In genomic region chr1:170647971-170648514, GRCm38 (mm10) we compare ENCODE assay signal across 20 mouse cellular contexts. TPM values are rescaled to one million over a fixed set of nuclear protein-coding genes. Genes with fewer than 3 reads are reported as not detected.
A peak's percentile ranks its signal among the peaks of the same experiment; 100 is the strongest.
DNase-seq lines count a peak whose midpoint lies in the region; ATAC-seq and TF ChIP-seq lines count a peak whose summit lies in the region.
"Had no signal": no experiment of that assay in that cellular context is flagged by ENCODE, and none has a peak within 500 bp of the region (broad histone marks: within the 10 kb centered on the region; RNA-seq: fewer than 3 reads in every experiment).

No protein-coding gene starts in this region.

- peak overlapping the region; percentile 51; the same call in 1 of the 2 replicates for H3K27ac ChIP-seq in gastrocnemius, adult 2 months
- H3K27ac ChIP-seq in heart, embryonic 14.5 days (replicated peaks in 1 of 2; ENCODE audit: control insufficient read depth in 1 of 2, insufficient read depth in 1 of 2, low read depth in 2 of 2, low read length in 2 of 2): peak overlapping the region; percentile 3 to 31; a peak in 2 of 4 replicates
- peak overlapping the region; percentile 6 for H3K27ac ChIP-seq in heart, embryonic 15.5 days
- H3K27ac ChIP-seq in limb, embryonic 14.5 days (replicated peaks; ENCODE audit: low read depth, low read length): no peak overlapping the region
- H3K27ac ChIP-seq: embryonic facial prominence, embryonic 12.5 days; limb, embryonic 15.5 days; midbrain, embryonic 13.5 days; neural tube, embryonic 13.5 days had no signal

- H3K9ac ChIP-seq in heart, embryonic 14.5 days (ENCODE audit: low read length): no peak overlapping the region; the same call in 1 of the 2 replicates
- peak overlapping the region; percentile 18 for H3K9ac ChIP-seq in heart, embryonic 15.5 days
- 0 out of 2 replicates have a peak overlapping the region, but pooled peaks have one; percentile 9 for H3K9ac ChIP-seq in limb, embryonic 14.5 days (ENCODE audit: low read depth, low read length, severe bottlenecking)
- H3K9ac ChIP-seq: embryonic facial prominence, embryonic 12.5 days; forebrain, postnatal 0 days; limb, embryonic 15.5 days; midbrain, embryonic 13.5 days; neural tube, embryonic 13.5 days had no signal

- no peaks in the 10 kb centered on the region for H3K27me3 ChIP-seq in heart, embryonic 14.5 days (ENCODE audit: control insufficient read depth, insufficient read depth, low read length)
- H3K27me3 ChIP-seq in heart, embryonic 15.5 days: no peaks in the 10 kb centered on the region
- H3K27me3 ChIP-seq in limb, embryonic 14.5 days (ENCODE audit: control insufficient read depth, insufficient read depth, low read length): no peaks in the 10 kb centered on the region
- H3K27me3 ChIP-seq: embryonic facial prominence, embryonic 12.5 days; limb, embryonic 15.5 days; neural tube, embryonic 13.5 days had no signal

- no peak for TF ChIP-seq POLR2A in limb, embryonic 14.5 days (IDR thresholded peaks at IDR 0.05; ENCODE audit: borderline replicate concordance, extremely low read depth, insufficient read depth, insufficient read length)

- intact Hi-C loops in gastrocnemius, adult 2 months (cut with DNase I): loop anchor here (10.0 kb wide), 1 partner anchor 127 kb away; no protein-coding TSS in a partner anchor

- no peaks in the 10 kb centered on the region for H3K9me3 ChIP-seq in heart, embryonic 14.5 days (ENCODE audit: control insufficient read depth, low read length)
- H3K9me3 ChIP-seq in heart, embryonic 15.5 days (replicated peaks): no peaks in the 10 kb centered on the region
- H3K9me3 ChIP-seq in limb, embryonic 14.5 days (ENCODE audit: control insufficient read depth, low read length): no peaks in the 10 kb centered on the region
- H3K9me3 ChIP-seq: embryonic facial prominence, embryonic 12.5 days; limb, embryonic 15.5 days; midbrain, embryonic 13.5 days; neural tube, embryonic 13.5 days had no signal

- DNase-seq in gastrocnemius, adult 2 months: no peak
- no peak for DNase-seq in gastrocnemius, adult 8-10 months (ENCODE audit: low spot score in 2 of 2)
- DNase-seq in heart, adult 8-10 months (ENCODE audit: low spot score): no peak
- no peak for DNase-seq in limb, embryonic 14.5 days (ENCODE audit: low spot score)
- DNase-seq: B cell, adult 2 months; cerebellum, adult 18-20 months; forebrain, postnatal 0 days; kidney, postnatal 4 days; thymus, adult 18-20 months; thymus, postnatal 4 days had no signal

- no peak overlapping the region; the same call in 1 of the 2 replicates for H3K4me3 ChIP-seq in gastrocnemius, adult 2 months
- H3K4me3 ChIP-seq in heart, embryonic 14.5 days (ENCODE audit: control insufficient read depth in 1 of 2, insufficient read depth in 1 of 2, low read depth in 1 of 2, low read length in 2 of 2): no peak overlapping the region
- H3K4me3 ChIP-seq in heart, embryonic 15.5 days: no peak overlapping the region
- H3K4me3 ChIP-seq in limb, embryonic 14.5 days (replicated peaks; ENCODE audit: low read length): no peak overlapping the region
- H3K4me3 ChIP-seq: embryonic facial prominence, embryonic 12.5 days; limb, embryonic 15.5 days; midbrain, embryonic 13.5 days; neural tube, embryonic 13.5 days had no signal

- H3K36me3 ChIP-seq in heart, embryonic 14.5 days (ENCODE audit: control insufficient read depth, insufficient read depth, low read length): peaks cover 31% of the 10 kb centered on the region
- peaks cover 17% of the 10 kb centered on the region; the same call in 1 of the 2 replicates for H3K36me3 ChIP-seq in heart, embryonic 15.5 days
- H3K36me3 ChIP-seq in limb, embryonic 14.5 days (ENCODE audit: control insufficient read depth, insufficient read depth, low read length): peaks cover 7% of the 10 kb centered on the region
- H3K36me3 ChIP-seq: embryonic facial prominence, embryonic 12.5 days had no signal

- no peak for TF ChIP-seq CTCF in gastrocnemius, adult 2 months (IDR thresholded peaks at IDR 0.05)

- H3K4me2 ChIP-seq in heart, embryonic 14.5 days (ENCODE audit: low read length): peak overlapping the region; percentile 1
- H3K4me2 ChIP-seq in heart, embryonic 15.5 days: 0 out of 2 replicates have a peak overlapping the region, but pooled peaks have one; percentile 87
- H3K4me2 ChIP-seq in limb, embryonic 14.5 days (replicated peaks; ENCODE audit: low read depth, low read length, severe bottlenecking): no peak overlapping the region
- H3K4me2 ChIP-seq: embryonic facial prominence, embryonic 12.5 days; midbrain, embryonic 13.5 days had no signal

- peaks cover 38 to 53% of the 10 kb centered on the region in 2 experiments for H3K4me1 ChIP-seq in heart, embryonic 14.5 days (ENCODE audit: control insufficient read depth in 2 of 2, insufficient read depth in 2 of 2, low read length in 2 of 2)
- H3K4me1 ChIP-seq in heart, embryonic 15.5 days (replicated peaks): peaks cover 68% of the 10 kb centered on the region
- peaks cover 24% of the 10 kb centered on the region for H3K4me1 ChIP-seq in limb, embryonic 14.5 days (ENCODE audit: control insufficient read depth, insufficient read depth, low read length)

- no peak for ATAC-seq in heart, embryonic 14.5 days (ENCODE audit: insufficient number of reproducible peaks, insufficient read depth, low FRiP score, low read depth)
- ATAC-seq in heart, embryonic 15.5 days (replicated peaks; ENCODE audit: insufficient number of reproducible peaks, insufficient read depth, low FRiP score, low read depth): no peak
- no peak for ATAC-seq in limb, embryonic 14.5 days (ENCODE audit: low FRiP score, low read depth)
- no peak for ATAC-seq in megakaryocyte, adult 5-6 weeks (ENCODE audit: poor library complexity, severe bottlenecking)
- ATAC-seq: forebrain, postnatal 0 days; hindbrain, embryonic 16.5 days; intestine, embryonic 16.5 days; lung, postnatal 0 days; midbrain, embryonic 13.5 days had no signal

- 62% methylated on average over 6 of the region's 6 CpGs for whole genome bisulfite sequencing in heart, embryonic 14.5 days
- 66% methylated on average over 6 of the region's 6 CpGs for WGBS in heart, embryonic 15.5 days
- WGBS in limb, embryonic 14.5 days: 71% methylated on average over 6 of the region's 6 CpGs

RNA-seq across cellular contexts. Expression of gene Olfml2b, which starts 3.7 kb away (rescaled TPM):
- 1 to 10 TPM; 2.9 to 6.6 TPM for total RNA-seq in gastrocnemius, adult 2 months (2021)
- 1 to 10 TPM; 1.5 to 3.4 (median 2.0) TPM for total RNA-seq in gastrocnemius, adult 8-10 months (2022)
- polyA plus RNA-seq in heart, embryonic 14.5 days (2014; fragmentation: Nextera tagmentation; extraction: Ambion mirVana): 30.5 and 33.1 TPM in 2 replicates
- total RNA-seq in heart, adult 8-10 months (2022): 10 to 100 TPM in 1 of 4 experiments, 1 to 10 TPM in 3; 4.4 to 14.8 (median 7.6) TPM
- polyA plus RNA-seq in heart, embryonic 15.5 days (2015; fragmentation: Nextera tagmentation; extraction: Ambion mirVana): 28.7 and 35.2 TPM in 2 replicates
- polyA plus RNA-seq in limb, embryonic 14.5 days (2012; rRNA removed): 50.4 and 57.7 TPM in 2 replicates
- polyA plus RNA-seq in limb, embryonic 14.5 days (2014; fragmentation: Nextera tagmentation; extraction: Ambion mirVana): 50.6 and 59.1 TPM in 2 replicates
- total RNA-seq in megakaryocyte, adult 5-6 weeks (2015): 9.0 and 9.2 TPM in 2 replicates
- 10.8 and 16.5 TPM in 2 replicates for total RNA-seq in megakaryocyte, adult 5-6 weeks (2017)

RNA-seq across cellular contexts. Expression of gene Nos1ap, which starts 58.4 kb away (rescaled TPM):
- total RNA-seq in gastrocnemius, adult 2 months (2021): 1 to 10 TPM in 1 of 2 experiments, under 1 TPM in 1; 0.79 to 2.0 TPM
- 1 to 10 TPM in 1 of 4 experiments, under 1 TPM in 3; 0.35 to 1.0 (median 0.60) TPM for total RNA-seq in gastrocnemius, adult 8-10 months (2022)
- 18.3 and 18.5 TPM in 2 replicates for polyA plus RNA-seq in heart, embryonic 14.5 days (2014; fragmentation: Nextera tagmentation; extraction: Ambion mirVana)
- 10 to 100 TPM; 22.5 to 27.8 (median 25.2) TPM for total RNA-seq in heart, adult 8-10 months (2022)
- polyA plus RNA-seq in heart, embryonic 15.5 days (2015; fragmentation: Nextera tagmentation; extraction: Ambion mirVana): 13.7 and 16.4 TPM in 2 replicates
- 11.6 and 12.3 TPM in 2 replicates for polyA plus RNA-seq in limb, embryonic 14.5 days (2012; rRNA removed)
- 10.2 and 10.4 TPM in 2 replicates for polyA plus RNA-seq in limb, embryonic 14.5 days (2014; fragmentation: Nextera tagmentation; extraction: Ambion mirVana)
- 9.8 and 11.6 TPM in 2 replicates for total RNA-seq in megakaryocyte, adult 5-6 weeks (2015)
- total RNA-seq in megakaryocyte, adult 5-6 weeks (2017): 2.5 and 3.0 TPM in 2 replicates
